Mouse (Mus musculus) telencephalon, adult 2 months (tissue): ENCODE data around the gene Kank3.
"Not testable (repeated sequence)": the region's sequence is repeated elsewhere in the genome, so short reads cannot be mapped to it uniquely, and the experiment has no call there.

Experiments
- DNase-seq: peaks from one replicate; pipeline ENCODE4 v3.0.0-alpha.2; 2011; ENCODE audit warnings: low read depth, low spot score

Kank3 gene

DNA sequence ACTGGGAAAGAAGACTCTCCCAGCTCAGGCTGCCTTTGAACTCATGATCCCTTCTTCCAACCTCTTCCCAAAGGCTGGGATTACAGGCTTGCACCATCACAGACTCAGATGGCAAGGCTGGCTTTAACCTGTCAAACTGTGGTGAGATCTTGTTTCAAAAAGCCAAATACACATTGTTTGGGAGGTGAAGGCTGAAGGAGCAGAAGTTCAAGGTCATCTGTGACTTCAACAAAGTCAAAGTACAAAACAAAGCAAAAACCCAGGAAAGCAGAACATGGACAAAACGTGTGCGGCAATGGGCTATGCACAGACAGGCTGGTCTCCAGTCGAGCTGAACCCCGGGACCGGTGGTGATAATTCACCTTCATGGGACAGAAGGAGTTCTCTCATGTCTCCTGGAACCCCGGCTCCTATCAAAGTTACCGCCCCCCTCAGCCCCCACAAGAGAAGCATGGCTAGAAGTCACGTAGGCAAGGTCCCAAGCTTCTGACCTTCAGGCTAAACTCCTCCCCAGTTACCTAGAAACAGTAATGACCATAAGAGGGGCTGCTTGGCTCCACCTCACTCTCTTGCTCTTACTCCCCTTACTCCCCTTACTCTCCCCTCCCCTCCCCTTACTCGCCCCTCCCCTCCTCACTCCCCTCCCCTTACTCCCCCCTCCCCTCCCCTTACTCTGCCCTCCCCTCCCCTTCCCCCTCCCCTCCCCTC is 3.0 kb upstream of the Kank3 start:
- no peak for DNase-seq

DNA sequence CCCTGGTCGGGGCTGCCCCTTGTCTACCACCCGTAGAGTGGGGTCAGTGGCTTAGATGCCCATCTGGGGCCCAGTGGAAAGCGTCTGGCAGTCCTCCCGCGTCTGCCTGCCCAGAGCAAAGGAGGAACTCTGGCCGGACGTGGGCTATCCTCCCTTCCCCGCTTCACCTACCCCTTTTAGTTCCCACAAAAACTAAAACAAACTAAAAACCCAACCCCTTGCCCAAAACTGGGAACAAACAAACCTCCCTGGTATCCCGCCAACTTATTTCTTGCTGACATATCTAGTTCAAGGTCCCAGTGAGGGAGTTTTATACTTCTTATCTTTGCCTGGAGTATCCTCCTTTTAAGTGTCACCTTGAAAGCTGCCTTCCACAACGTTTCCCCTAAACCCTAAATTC is 2.1 kb upstream of the Kank3 start:
- no peak for DNase-seq

DNA sequence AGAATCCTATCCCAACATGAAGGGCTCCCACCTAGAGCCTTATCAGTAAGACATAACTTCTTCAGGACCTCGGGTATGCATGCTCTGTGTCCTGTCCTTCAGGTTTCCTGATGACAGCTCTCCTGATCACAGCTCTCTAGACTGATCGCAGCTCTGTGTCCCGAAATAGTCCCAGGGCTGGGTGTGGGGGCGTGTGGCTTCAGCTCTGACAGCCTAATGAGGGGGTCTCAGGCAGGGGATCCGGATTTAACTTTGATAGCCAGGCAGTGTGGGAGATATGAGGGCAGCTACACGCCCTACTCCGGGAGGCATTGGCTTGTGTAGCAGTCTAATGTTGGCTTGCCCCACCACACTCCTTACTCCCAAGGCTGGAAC is 810 bp downstream of the Kank3 start:
- DNase-seq: no peak

DNA sequence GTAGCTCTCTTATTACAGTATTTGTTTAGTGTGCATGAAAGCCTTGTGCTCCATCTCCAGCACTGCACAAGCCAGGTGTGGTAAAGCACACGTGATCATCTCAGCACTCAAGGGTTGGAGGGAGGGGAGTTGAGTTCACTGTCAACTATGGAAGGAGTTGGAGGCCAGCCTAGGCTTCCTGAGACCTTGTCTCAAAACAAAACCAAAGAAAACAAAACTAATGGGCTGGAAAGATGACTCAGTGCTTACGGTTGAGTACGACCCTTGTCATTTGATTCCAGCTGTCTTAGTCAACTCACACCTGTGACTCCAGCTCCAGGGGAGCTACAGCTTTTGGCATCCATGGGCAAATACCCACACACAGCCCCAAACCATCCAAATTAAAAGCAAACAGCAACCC is 2.2 kb downstream of the Kank3 start:
- DNase-seq: no peak

DNA sequence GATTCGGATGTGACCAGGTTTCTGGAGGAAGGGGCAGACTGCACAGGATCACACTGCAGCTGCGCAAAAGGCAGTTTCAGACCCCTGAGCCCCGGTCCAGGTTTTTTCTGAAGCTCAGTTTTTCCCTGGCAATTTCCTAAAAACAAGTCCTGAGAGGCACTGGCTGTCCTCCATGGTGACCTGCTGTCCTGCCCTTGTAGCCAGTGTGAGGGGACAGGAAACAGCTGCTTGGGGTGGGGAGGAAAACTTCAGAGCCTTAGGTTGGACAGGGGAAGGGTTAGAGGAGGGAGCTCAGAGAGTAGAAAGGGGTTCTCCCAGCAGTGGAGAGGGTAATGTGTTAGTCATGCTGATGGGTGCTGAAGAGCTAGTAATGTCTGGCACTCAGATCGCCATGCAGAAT is 2.7 kb downstream of the Kank3 start:
- no peak for DNase-seq

DNA sequence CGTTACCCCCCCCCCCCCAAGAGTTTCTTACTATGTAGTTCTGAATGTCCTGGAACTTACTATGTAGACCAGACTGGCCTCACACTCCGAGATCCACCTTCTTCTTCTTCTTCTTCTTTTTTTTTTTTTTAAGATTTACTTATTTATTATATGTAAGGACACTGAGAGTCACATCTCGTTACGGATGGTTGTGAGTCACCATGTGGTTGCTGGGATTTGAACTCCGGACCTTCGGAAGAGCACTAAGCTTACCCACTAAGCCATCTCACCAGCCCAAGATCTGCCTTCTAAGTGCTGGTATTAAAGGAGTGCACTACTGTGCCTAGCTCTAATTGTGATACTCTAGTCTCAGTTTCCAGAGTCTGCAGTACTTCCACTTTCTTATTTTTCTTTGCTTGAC is 5.1 kb downstream of the Kank3 start:
- no peak for DNase-seq

DNA sequence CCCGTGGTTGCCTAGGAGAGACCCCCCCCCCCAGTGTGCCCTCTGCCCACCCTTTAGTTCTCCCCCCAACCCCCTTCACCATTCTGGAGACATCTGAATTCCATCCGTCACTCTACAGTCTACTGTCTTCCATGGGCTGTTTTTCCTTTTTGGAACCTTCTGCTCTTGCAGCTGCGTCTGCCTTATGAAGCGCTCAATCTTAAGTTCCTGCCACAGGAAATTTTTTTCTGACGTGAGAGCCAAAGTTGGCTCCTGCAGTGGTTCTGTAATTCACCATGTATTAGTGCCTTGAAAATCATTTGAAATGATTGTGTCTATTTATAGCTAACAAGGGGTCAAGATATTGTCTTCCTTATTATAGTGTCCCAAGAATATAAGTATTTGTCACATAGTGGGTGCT is 6.3 kb downstream of the Kank3 start:
- no peak for DNase-seq

DNA sequence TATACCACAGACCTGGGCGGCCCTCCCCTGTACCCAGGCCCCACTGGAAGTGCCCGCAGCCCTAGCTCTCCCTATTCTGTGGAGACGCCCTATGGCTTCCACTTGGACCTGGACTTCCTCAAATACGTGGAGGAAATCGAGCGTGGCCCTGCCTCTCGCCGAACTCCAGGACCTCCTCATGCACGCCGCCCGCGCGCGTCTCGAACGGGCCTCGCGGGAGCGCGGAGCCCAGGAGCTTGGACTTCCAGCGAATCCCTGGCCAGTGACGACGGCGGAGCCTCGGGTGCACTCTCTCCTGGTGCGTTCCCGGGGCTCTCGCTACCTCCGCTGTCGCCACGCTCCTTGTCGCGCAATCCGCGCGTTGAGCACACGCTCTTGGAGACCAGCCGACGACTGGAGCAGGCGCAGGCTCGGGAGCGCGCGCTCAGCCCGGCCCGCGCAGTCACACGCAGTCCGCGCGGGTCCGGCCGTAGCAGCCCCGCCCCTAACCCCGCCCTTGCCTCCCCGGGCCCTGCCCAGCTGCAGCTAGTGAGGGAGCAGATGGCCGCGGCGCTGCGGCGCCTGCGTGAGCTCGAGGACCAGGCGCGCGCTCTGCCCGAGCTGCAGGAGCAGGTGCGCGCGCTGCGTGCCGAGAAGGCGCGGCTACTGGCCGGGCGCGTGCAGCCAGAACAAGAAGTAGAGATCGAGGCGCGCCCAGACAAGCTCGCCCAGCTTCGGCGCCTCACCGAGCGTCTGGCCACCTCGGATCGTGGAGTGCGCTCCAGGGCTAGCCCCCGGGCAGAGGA is 7.1 kb downstream of the Kank3 start:
- peak; percentile 95 for DNase-seq

DNA sequence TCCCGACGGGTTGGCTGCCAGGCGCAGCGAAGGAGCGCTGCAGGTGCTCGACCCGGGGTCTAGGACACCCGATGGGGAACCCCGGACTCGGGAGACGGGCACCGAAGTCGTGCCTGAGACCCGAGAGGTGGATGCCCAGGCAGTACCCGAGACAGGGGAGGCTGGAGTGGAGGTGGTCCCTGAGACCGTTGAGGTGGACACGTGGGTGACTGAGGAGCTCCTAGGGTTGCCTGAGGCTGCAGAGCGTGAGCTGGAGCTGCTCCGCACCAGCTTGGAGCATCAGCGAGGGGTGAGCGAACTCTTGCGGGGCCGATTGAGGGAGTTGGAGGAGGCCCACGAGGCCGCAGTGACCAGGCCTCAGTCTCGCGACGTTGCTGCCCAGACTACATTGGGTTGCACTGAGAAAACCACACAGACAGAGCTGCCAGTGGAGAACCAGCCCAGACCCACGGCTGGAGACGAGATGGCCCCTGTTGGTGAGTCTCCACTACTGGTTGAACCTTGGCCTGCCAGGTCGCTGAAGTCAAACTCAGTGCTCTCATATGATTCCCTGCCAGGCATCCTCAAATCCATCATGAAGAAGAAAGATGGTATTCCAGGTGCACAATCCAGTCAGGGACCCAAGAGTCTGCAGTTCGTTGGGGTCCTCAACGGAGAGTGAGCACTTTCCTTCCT is 7.8 kb downstream of the Kank3 start:
- no peak for DNase-seq

DNA sequence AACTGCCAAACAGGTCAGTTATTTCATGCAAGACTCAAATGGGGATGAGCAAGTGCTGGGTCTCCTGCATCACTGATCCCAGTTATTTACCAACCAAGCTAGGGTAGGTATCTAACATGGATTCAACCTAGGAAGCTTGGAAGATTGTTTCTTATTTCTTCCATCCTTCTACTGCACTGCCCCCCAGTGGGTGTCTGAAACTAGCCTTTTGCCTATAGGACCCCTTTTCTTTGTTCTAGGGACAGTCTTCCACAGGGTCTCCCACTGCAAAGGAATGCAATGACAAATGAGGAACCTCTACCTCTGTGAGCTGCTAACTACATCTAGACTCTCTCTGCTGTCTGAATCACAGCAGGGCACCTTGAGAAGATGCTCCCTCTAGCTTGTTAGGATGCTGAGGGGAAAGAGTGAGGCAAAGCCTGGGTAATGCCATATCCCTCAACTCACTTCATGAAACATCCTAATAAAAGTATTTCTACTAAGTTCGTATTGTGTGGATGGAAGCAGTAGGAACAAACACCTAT is 12.2 kb downstream of the Kank3 start:
- no peak for DNase-seq

DNA sequence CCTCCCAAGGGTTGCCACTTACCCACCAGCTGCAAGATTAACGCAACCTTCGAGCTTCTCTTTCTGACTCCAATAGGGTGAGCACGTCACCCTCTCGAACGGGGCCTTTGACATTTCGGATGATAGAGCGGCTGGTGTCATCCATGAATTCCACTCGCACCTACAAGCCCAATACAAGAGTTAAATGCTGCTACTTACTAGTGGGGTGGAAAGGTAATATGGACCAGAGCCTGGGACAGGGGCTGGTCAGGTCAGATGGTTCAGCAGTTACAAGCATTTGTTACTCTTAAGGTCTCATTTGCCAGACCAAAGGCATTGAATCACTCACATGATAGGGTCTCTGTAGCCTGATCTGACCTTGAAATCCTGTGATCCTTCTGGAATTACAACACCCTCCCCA is 12.9 kb downstream of the Kank3 start:
- not testable (repeated sequence) for DNase-seq

DNA sequence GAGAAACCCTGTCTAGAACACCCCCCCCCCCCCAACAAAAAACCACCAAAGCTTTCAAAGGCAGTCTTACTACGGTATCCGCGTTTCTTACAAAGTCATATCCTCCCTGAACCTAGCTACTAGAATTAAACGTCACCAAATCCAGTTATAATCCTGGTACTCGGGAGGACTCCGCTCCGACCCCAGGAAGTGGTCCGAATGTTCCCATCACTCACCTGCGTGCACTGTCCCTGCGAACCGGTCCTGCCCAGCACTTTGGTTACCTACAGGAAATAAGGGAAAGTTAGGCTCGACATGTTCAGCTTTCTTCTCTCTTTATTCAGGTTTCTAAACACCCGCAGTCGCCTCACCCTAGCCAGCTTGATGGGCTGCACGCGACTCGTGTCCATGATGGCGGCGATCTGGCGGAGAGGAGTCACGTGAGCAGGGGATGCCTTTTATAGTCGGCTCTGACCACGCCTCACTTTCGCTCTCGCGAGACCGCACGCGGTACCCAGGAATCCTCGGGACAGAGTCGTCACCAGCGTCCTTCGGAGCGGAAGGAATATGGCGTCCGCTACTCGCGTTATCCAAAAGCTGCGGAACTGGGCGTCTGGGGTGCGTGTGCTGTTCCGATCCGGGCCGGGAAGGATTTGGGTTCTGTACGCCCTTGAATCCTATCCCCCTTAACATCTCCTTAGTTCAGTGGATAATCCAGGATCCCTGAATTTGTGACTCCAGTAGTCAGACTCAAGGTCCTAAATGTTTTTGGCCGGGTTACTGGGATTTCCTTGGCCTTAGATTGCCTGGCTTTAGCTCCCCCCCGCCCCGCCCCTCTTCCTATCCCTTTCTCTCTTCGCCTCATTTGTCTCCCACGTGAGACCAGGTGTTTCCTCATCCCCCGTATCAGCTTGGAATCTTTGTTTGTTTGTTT is 14.0 kb downstream of the Kank3 start, which contains the start of the genes Rps28 and Ndufa7:
Gene Rps28, minus strand, starts transcription at position 479 of the 913 bp plus-strand sequence.
Gene Ndufa7, plus strand, starts transcription at position 489 of the 913 bp plus-strand sequence.
- DNase-seq: peak; percentile 92

DNA sequence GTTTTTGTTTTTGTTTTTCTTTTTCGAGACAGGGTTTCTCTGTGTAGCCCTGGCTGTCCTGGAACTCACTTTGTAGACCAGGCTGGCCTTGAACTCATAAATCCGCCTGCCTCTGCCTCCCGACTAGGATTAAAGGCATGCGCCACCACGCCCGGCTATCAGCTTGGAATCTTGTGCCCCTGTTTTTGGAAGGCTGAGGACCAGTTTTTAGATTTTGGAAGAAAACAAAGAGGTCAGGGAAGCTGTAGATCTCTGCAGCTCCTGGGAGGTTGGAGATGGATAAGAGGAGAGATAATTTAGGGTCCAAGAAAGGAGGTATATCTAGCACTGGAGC is 14.6 kb downstream of the Kank3 start:
- DNase-seq: not testable (repeated sequence)

DNA sequence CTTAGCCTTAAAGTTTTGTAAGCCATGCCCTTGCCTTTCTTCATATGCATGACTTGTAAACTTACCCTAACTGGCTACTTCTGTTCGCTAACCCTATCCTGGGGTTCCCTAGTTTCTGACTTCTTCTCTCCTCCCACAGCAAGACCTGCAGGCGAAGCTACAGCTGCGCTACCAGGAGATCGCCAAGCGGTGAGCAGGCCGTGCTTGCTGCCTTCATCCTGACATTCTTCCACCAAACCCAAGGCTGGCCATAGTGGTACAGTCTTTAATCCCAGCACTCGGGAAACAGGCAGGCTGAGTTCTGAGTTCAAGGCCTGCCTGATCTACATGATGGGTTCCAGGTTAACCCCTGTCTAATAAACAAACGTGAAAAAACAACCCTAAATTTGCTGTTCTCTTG is 15.1 kb downstream of the Kank3 start:
- DNase-seq: no peak

DNA sequence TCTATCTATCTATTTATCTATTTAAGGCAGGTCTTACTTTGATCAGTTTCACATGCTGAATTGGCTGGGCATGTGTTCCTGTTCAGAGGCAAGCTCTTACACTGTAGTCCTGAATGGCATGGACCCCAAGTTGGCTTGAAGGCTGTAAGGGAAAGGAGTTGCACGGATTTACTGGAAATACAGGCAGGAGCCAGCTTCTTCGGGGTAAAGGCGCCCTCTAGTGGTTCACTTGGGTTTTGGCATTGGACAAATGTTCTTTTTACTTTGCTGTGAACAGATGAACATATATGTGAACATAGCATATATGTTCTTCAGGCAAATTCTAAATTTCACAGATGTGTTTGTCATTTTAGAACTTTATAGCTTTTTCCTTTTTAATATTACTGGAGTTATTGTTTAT is 16.5 kb downstream of the Kank3 start:
- DNase-seq: peak; percentile 57

DNA sequence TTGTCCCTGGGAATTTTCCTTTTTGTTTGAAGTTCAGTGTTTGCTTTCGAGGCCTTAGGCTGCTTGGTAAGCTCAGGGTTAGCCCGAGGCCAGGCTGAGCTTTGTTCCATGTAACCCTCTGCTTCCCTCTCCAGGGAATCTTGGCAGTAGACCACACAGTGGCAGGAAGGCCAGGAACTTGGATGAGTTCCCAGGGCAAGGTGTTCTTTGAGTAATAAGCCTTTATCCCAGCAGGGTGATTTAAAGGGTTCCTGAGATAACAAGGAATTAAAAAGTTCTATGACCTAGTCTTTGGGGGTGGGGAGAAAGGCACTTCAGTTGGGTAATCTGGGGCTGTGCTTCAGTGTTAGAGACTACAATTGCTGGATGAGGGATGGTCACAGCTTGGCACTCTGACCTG is 18.6 kb downstream of the Kank3 start:
- DNase-seq: no peak

DNA sequence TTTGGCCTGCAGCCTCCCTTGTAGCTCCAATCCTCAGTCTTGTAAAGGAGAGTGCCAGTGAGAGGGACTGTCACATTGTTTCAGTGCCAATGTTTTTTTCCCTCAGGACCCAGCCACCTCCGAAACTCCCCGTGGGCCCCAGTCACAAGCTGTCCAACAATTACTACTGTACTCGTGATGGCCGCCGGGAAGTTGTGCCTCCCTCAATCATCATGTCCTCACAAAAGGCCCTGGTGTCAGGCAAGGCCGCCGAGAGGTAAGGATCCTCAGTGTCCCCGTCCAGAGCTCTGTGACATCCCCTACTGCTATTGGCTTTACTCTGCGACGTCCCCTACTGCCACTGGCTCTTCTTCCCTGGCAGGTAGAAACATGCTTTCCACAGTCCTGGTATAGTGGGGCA is 19.2 kb downstream of the Kank3 start:
- DNase-seq: no peak

DNA sequence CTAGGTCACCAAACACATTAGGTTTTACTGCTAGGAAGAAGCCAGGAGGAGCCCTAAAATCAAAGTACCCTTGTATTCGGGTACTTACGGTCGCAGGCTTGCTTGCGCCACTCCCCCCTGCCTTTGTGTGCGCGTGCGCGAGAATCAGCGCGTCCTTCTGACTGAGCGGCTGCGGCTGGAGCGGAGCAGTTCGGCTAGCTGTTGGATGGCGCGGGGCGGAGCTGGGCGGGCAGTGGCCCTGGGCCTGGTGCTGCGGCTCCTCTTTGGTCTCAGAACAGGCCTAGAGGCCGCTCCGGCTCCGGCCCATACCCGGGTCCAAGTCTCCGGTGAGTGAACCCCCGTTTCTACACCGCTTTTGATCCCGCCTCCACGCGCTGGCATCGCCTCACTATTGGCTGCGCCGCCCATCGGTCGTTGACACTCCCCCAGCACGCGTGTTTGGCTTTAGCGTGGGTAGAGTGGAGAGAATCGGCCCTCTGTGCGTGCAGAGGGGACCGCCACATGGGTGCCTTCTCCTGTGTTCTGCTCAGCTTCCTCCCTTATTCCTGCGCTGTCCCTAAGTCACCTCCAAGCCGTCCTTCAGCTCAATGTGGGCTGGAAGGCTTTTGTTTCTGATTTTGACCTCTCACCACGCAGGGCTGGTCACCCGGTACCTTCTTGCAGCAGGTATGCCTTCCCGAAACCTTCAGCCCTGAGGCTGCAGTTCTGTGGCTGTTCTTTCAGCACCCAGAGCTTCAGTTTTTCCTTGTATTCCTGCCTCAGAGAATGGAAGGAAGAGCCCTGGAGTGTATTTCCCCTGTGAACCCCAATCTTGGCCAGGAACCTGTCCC is 32.9 kb downstream of the Kank3 start, which contains the start of gene Cd320:
Gene Cd320, plus strand, starts transcription at position 126 of the 830 bp plus-strand sequence.
- peak; percentile 91 for DNase-seq

DNA sequence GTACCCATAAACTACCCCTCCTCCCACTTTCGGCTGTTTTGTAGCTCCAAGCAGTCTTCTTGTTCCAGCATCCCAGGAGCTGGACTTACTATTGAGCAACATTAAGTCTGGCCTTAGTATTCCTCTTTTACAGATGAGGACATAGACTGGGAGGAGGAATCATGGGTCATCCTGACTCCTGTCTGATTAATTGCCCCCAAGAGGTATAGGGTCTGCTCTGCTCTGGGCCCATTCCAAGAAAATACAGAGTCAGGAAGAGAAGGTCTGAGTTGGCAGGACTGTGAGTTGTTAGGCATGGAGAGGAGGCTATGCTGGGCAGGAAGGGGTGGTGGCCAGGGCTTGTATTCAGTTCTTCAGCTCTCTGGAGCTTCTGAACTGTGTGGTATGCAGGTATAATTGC is 33.9 kb downstream of the Kank3 start:
- DNase-seq: no peak

DNA sequence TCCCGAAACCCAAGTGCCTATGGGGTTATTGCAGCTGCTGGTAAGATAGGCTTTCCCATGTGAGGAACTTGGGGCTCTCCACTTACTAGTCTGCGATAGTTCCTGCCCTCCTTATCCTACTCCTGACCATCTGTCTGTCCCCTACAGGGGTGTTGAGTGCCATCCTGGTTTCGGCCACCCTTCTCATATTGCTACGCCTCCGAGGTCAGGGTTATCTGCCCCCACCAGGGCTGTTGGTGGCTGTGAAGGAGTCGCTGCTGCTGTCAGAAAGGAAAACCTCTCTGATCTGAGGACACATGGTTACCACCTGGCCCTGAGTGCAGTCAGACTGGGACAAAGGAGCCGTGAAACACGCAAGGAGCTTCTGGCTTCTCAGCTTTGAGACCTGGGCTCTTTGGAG is 37.8 kb downstream of the Kank3 start:
- no peak for DNase-seq
